Mouse (Mus musculus): ENCODE data around the gene Efna3. TPM values are rescaled to one million over a fixed set of nuclear protein-coding genes. Genes with fewer than 3 reads are reported as not detected.

Efna3 gene
- 10 to 100 TPM; 65.5 to 76.3 TPM for total RNA-seq (2021)
- long read RNA-seq, experiment 1, transcript Efna3-201 (5 exons, 2,363 nt): major isoform, 79 of 109 reads
- long read RNA-seq, experiment 1, transcript Efna3-203 (4 exons, 742 nt): minor isoform, 14 of 109 reads
- long read RNA-seq, experiment 1, partial matches to known transcripts: 2 of 109 reads
- long read RNA-seq, experiment 1, other reads (novel, unspliced or antisense): 14 of 109 reads
- long read RNA-seq, experiment 2, transcript Efna3-201 (5 exons, 2,363 nt): major isoform, 86 of 110 reads
- long read RNA-seq, experiment 2, transcript Efna3-203 (4 exons, 742 nt): minor isoform, 11 of 110 reads
- long read RNA-seq, experiment 2, partial matches to known transcripts: 4 of 110 reads
- long read RNA-seq, experiment 2, other reads (novel, unspliced or antisense): 9 of 110 reads

- H3K4me3 ChIP-seq: peak within 1 kb of the TSS; percentile 83
- peak within 1 kb of the TSS; percentile 93 for H3K27ac ChIP-seq
- TF ChIP-seq CTCF (conservative IDR thresholded peaks at IDR 0.05): no peak
- peak; percentile 87 to 89 for DNase-seq (ENCODE audit: low spot score in 2 of 2)
Observed at GRCm38 (mm10) chr3:89322514-89323165, at the start of gene Efna3. TSS of gene Efna3 (minus strand) at chr3:89322965.

GRCm38 (mm10) chr3:89367338-89367737 is 44.6 kb upstream of the Efna3 start:
- no peak overlapping the region for H3K27ac ChIP-seq
- no peak overlapping the region for H3K4me3 ChIP-seq
- TF ChIP-seq CTCF (conservative IDR thresholded peaks at IDR 0.05): no peak
- DNase-seq (ENCODE audit: low spot score in 2 of 2): no peak

- TF ChIP-seq CTCF (conservative IDR thresholded peaks at IDR 0.05): no peak
- no peak overlapping the region for H3K4me3 ChIP-seq
- H3K27ac ChIP-seq: no peak overlapping the region
- DNase-seq (ENCODE audit: low spot score in 2 of 2): no peak
Observed at GRCm38 (mm10) chr3:89365486-89366414, 43.0 kb upstream of the Efna3 start.

- DNase-seq (ENCODE audit: low spot score in 2 of 2): no peak
- H3K4me3 ChIP-seq: no peak within 1 kb of the TSS
- no peak within 1 kb of the TSS for H3K27ac ChIP-seq
- TF ChIP-seq CTCF (conservative IDR thresholded peaks at IDR 0.05): no peak
Observed at GRCm38 (mm10) chr3:89365153-89365485, 42.4 kb upstream of the Efna3 start, which contains the start of gene Dcst1. TSS of gene Dcst1 (minus strand) at chr3:89365253.

- no peak for DNase-seq (ENCODE audit: low spot score in 2 of 2)
- Histone ChIP-seq H3K4me3 (no peak overlapping the region), H3K27ac (no peak overlapping the region)
- TF ChIP-seq CTCF (conservative IDR thresholded peaks at IDR 0.05): no peak
Observed at GRCm38 (mm10) chr3:89364631-89365030, 41.9 kb upstream of the Efna3 start.

- no peak for TF ChIP-seq CTCF (conservative IDR thresholded peaks at IDR 0.05)
- no peak for DNase-seq (ENCODE audit: low spot score in 2 of 2)
Observed at GRCm38 (mm10) chr3:89361675-89362074, 38.9 kb upstream of the Efna3 start, which contains the start of gene Dcst2. TSS of gene Dcst2 (plus strand) at chr3:89361975.

GRCm38 (mm10) chr3:89360237-89360636 is 37.5 kb upstream of the Efna3 start:
- no peak overlapping the region for H3K4me3 ChIP-seq
- H3K27ac ChIP-seq: no peak overlapping the region
- DNase-seq (ENCODE audit: low spot score in 2 of 2): no peak
- no peak for TF ChIP-seq CTCF (conservative IDR thresholded peaks at IDR 0.05)

More at GRCm38 (mm10) chr3:89361675-89362074, 38.9 kb upstream of the Efna3 start, which contains the start of gene Dcst2:
- Histone ChIP-seq H3K4me3 (no peak within 1 kb of the TSS), H3K27ac (no peak within 1 kb of the TSS)

- DNase-seq (ENCODE audit: low spot score in 2 of 2): no peak
- TF ChIP-seq CTCF (conservative IDR thresholded peaks at IDR 0.05): no peak
- no peak overlapping the region; the same call in 1 of the 2 replicates for H3K27ac ChIP-seq
- H3K4me3 ChIP-seq: no peak overlapping the region
Observed at GRCm38 (mm10) chr3:89359630-89360029, 36.9 kb upstream of the Efna3 start.

- H3K27ac ChIP-seq: no peak overlapping the region
- no peak overlapping the region for H3K4me3 ChIP-seq
- DNase-seq (ENCODE audit: low spot score in 2 of 2): no peak
- TF ChIP-seq CTCF (conservative IDR thresholded peaks at IDR 0.05): no peak
Observed at GRCm38 (mm10) chr3:89356029-89356428, 33.3 kb upstream of the Efna3 start.

- Histone ChIP-seq H3K27ac (no peak overlapping the region), H3K4me3 (no peak overlapping the region)
- no peak for DNase-seq (ENCODE audit: low spot score in 2 of 2)
- TF ChIP-seq CTCF (conservative IDR thresholded peaks at IDR 0.05): no peak
Observed at GRCm38 (mm10) chr3:89355512-89355902, 32.7 kb upstream of the Efna3 start.

GRCm38 (mm10) chr3:89354816-89355511 is 32.2 kb upstream of the Efna3 start:
- peak; percentile 99 for TF ChIP-seq CTCF (conservative IDR thresholded peaks at IDR 0.05)
- Histone ChIP-seq H3K27ac (no peak overlapping the region), H3K4me3 (no peak overlapping the region)
- peak; percentile 86 to 93 for DNase-seq (ENCODE audit: low spot score in 2 of 2)

GRCm38 (mm10) chr3:89351271-89351670 is 28.5 kb upstream of the Efna3 start:
- no peak for TF ChIP-seq CTCF (conservative IDR thresholded peaks at IDR 0.05)
- no peak overlapping the region for H3K4me3 ChIP-seq
- DNase-seq (ENCODE audit: low spot score in 2 of 2): no peak
- H3K27ac ChIP-seq: no peak overlapping the region
